Mouse (Mus musculus) embryonic facial prominence, embryonic 14.5 days (tissue): Measurements from ENCODE around the gene Slc25a23. TPM values are rescaled to one million over a fixed set of nuclear protein-coding genes. Genes with fewer than 3 reads are reported as not detected.

Experiments
- ATAC-seq: fragments of 200-750 bp; cut with Nextera tagmentation; 2 replicates; pipeline ENCODE4 v1.8.0; 2017; ENCODE audit warnings: low read depth, moderate number of reproducible peaks, moderate TSS enrichment
- DNase-seq: peaks from one replicate; pipeline ENCODE4 v3.0.0-alpha.2; 2015; ENCODE audit warnings: low spot score
- H3K27ac ChIP-seq: fragments of 300-500 bp; sonication (generic); replicated peaks from 2 replicates; pipeline ENCODE4 v1.5.1; 2014; ENCODE audit warnings: low read depth, mild to moderate bottlenecking, low read length, moderate library complexity
- H3K27me3 ChIP-seq: fragments of 300-500 bp; sonication (generic); replicated peaks from 2 replicates; pipeline ENCODE4 v1.6.1; 2014; ENCODE audit warnings: low read length; ENCODE audit not compliant: control insufficient read depth, insufficient read depth
- H3K36me3 ChIP-seq: fragments of 300-500 bp; sonication (generic); 2 replicates; pipeline ENCODE4 v1.6.1; 2014; ENCODE audit warnings: low read length, mixed read lengths; ENCODE audit not compliant: control insufficient read depth, insufficient read depth
- H3K4me1 ChIP-seq: fragments of 300-500 bp; sonication (generic); 2 replicates; pipeline ENCODE4 v1.6.1; 2014; ENCODE audit warnings: antibody characterized with exemption, low read length; ENCODE audit not compliant: control insufficient read depth, insufficient read depth
- H3K4me2 ChIP-seq: fragments of 300-500 bp; sonication (generic); 2 replicates; pipeline ENCODE4 v1.6.1; 2014; ENCODE audit warnings: low read depth, mild to moderate bottlenecking, low read length, moderate library complexity, mixed read lengths
- H3K4me3 ChIP-seq: fragments of 300-500 bp; sonication (generic); 2 replicates; pipeline ENCODE4 v1.5.1; 2014; ENCODE audit warnings: low read depth, mild to moderate bottlenecking, low read length
- H3K9ac ChIP-seq: fragments of 300-500 bp; sonication (generic); 2 replicates; pipeline ENCODE4 v1.6.1; 2014; ENCODE audit warnings: low read depth, mild to moderate bottlenecking, low read length, moderate library complexity, mixed read lengths
- H3K9me3 ChIP-seq: fragments of 300-500 bp; sonication (generic); 2 replicates; pipeline ENCODE4 v1.6.1; 2016; ENCODE audit warnings: low read length; ENCODE audit not compliant: control insufficient read depth
- WGBS: fragments of 180-500 bp; shearing (Covaris S2); extraction: QIAGEN DNeasy Blood & Tissue Kit; methylation state at CpG from one replicate; pipeline ENCODE4 v1.1.7; 2014; 5-methylcytosine and 5-hydroxymethylcytosine counted together
- polyA plus RNA-seq: library from polyadenylated mRNA; unstranded; fragments of >200 nt; fragmentation: Nextera tagmentation; extraction: Ambion mirVana; gene quantifications from 2 replicates; pipeline ENCODE4 v1.2.1, GENCODE M21; 2014

The Slc25a23 gene
- polyA plus RNA-seq, 1 experiment from 2014 or later = 7.8 TPM

DNA sequence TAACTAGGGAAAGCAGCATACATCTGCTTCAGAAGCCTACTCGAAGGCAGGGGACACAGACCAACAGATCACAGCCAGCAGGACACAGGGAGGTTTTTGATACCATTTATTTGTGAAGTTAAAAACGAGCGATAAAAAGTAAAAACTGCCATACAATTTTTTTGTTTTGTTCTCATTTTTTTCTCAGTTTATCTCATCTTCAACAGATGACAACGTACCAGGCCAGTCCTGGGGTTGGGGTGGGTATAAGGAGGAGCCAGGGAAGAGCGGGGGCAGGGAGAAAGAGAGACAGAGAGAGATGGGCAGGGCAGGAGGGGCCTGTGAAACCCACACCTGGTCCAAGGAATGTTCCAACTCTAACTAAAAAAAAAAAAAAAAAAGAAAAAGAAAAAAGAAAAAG is 38.7 kb downstream of the Slc25a23 start:
- no peak overlapping the region for H3K4me3 ChIP-seq
- peaks cover 67% of the 10 kb centered on the region for H3K36me3 ChIP-seq
- DNase-seq (no peak), ATAC-seq (no peak)
- WGBS = 92% methylated on average over 5 of the region's 5 CpGs
- H3K9me3 ChIP-seq = no peaks in the 10 kb centered on the region
- H3K4me1 ChIP-seq = no peaks in the 10 kb centered on the region
- H3K4me2 ChIP-seq = no peak overlapping the region
- H3K9ac ChIP-seq = no peak overlapping the region
- no peaks in the 10 kb centered on the region for H3K27me3 ChIP-seq
- no peak overlapping the region for H3K27ac ChIP-seq

DNA sequence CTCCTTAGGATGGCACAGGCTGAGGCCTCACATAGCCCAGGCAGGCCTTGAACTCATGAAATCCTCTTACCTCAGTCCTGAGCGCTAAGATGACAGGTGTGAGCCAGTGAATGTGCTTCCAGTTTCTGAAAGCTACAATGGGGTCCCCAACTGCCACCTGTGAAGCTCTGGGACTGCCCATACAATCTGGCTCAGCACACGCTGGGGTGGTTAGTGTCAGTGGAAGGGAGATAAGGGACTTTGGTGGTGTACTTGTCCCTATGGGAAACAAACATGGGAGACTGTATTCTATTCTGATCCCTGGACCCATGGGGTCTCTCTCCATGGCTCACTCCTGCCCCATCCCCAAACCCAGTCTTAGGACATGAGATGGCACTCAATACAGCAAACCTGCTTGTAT is 40.0 kb downstream of the Slc25a23 start:
- no peak for ATAC-seq
- peaks cover 55% of the 10 kb centered on the region for H3K36me3 ChIP-seq
- DNase-seq = no peak

DNA sequence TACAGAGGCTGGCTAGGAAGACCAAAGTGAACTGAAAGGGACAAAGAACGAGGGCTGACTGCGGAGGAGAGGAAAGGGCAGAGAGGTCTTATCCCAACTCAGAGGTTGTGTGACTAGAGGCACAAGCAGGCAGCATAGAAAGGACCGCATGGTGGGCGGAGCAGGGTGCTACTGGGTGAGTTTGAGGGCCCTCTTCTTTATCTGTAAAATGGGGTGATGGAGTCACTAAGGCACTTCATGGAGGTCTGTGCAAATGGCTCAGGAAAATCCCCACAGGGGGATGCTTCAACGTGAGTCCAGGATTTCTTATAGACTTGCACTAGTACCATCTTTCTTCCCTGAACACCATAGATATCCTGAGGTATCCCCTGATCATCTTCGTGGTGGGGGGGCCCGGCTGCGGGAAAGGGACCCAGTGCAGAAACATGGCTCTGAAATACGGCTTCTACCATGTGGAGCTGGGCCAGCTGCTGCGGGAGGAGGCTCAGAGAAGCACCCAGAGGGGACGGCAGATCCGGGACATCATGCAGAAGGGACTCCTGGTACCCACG is 47.3 kb downstream of the Slc25a23 start:
- Histone ChIP-seq H3K27ac (peak overlapping the region; percentile 97), H3K9me3 (no peaks in the 10 kb centered on the region), H3K9ac (peak overlapping the region; percentile 80; the same call in 1 of the 2 replicates), H3K4me2 (peak overlapping the region; percentile 89), H3K4me3 (peak overlapping the region; percentile 72), H3K4me1 (peaks cover 13% of the 10 kb centered on the region), H3K36me3 (peaks cover 15% of the 10 kb centered on the region), H3K27me3 (no peaks in the 10 kb centered on the region)
- WGBS = 72% methylated on average over 13 of the region's 13 CpGs
- DNase-seq = no peak
- ATAC-seq = no peak

More for the DNA sequence above, 40.0 kb downstream of the Slc25a23 start:
- Histone ChIP-seq H3K4me3 (no peak overlapping the region), H3K27me3 (no peaks in the 10 kb centered on the region), H3K4me1 (no peaks in the 10 kb centered on the region), H3K9ac (no peak overlapping the region), H3K9me3 (no peaks in the 10 kb centered on the region), H3K27ac (no peak overlapping the region), H3K4me2 (no peak overlapping the region)
- WGBS = 86% methylated on average over 2 of the region's 2 CpGs

- H3K9ac ChIP-seq = peak within 1 kb of the TSS; percentile 84
- peaks cover 13% of the 10 kb centered on the region for H3K4me1 ChIP-seq
- under 1% methylated on average over 46 of the region's 51 CpGs for WGBS
These were observed 48.2 kb downstream of the Slc25a23 start, which contains the start of the genes Gtf2f1 and Gm17949 for GRCm38 (mm10) chr17:57011236-57012141. Gene Gtf2f1 (minus strand): TSS chr17:57011288. Gene Gm17949 (plus strand): TSS chr17:57011469.

DNA sequence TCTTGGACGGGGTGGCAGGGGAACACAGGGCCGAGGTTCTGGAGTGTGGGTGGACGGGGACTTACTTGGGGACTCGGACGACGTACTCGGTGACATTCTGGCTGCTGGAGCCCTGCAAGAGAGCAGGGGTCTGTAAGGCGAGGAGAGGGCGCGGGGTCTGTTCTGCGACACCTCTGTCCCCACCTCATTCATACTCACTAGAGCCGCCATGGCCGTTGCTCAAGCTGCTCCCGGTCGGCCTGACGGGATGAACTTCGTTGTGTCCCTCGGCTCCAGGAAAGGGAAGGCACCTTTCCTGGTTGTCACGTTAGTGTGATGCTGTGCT is 48.8 kb downstream of the Slc25a23 start:
- H3K27ac ChIP-seq = peak overlapping the region; percentile 67
- H3K4me2 ChIP-seq = peak overlapping the region; percentile 86
- H3K9ac ChIP-seq = peak overlapping the region; percentile 84
- no peaks in the 10 kb centered on the region for H3K27me3 ChIP-seq
- H3K9me3 ChIP-seq = no peaks in the 10 kb centered on the region
- peaks cover 13% of the 10 kb centered on the region for H3K4me1 ChIP-seq
- 0% methylated on average over 19 of the region's 19 CpGs for WGBS
- ATAC-seq (peak; percentile 25), DNase-seq (no peak)
- H3K36me3 ChIP-seq = peaks cover 29% of the 10 kb centered on the region
- H3K4me3 ChIP-seq = peak overlapping the region; percentile 72

More at GRCm38 (mm10) chr17:57011236-57012141, 48.2 kb downstream of the Slc25a23 start, which contains the start of the genes Gtf2f1 and Gm17949:
- DNase-seq = peak; percentile 100
- ATAC-seq = peak; percentile 93
- Histone ChIP-seq H3K4me2 (peak within 1 kb of the TSS; percentile 89), H3K4me3 (peak within 1 kb of the TSS; percentile 72), H3K36me3 (peaks cover 24% of the 10 kb centered on the region), H3K27ac (peak within 1 kb of the TSS; percentile 97), H3K27me3 (no peaks in the 10 kb centered on the region), H3K9me3 (no peaks in the 10 kb centered on the region)

- no peak overlapping the region for H3K27ac ChIP-seq
- ATAC-seq = no peak
- H3K4me1 ChIP-seq = peaks cover 9% of the 10 kb centered on the region
- H3K36me3 ChIP-seq = peaks cover 62% of the 10 kb centered on the region
- DNase-seq = no peak
- no peak overlapping the region for H3K9ac ChIP-seq
- no peaks in the 10 kb centered on the region for H3K9me3 ChIP-seq
- no peak overlapping the region for H3K4me2 ChIP-seq
- no peaks in the 10 kb centered on the region for H3K27me3 ChIP-seq
- 94% methylated on average over 13 of the region's 13 CpGs for WGBS
- no peak overlapping the region for H3K4me3 ChIP-seq
These were observed 52.3 kb downstream of the Slc25a23 start for GRCm38 (mm10) chr17:57007137-57007905.

DNA sequence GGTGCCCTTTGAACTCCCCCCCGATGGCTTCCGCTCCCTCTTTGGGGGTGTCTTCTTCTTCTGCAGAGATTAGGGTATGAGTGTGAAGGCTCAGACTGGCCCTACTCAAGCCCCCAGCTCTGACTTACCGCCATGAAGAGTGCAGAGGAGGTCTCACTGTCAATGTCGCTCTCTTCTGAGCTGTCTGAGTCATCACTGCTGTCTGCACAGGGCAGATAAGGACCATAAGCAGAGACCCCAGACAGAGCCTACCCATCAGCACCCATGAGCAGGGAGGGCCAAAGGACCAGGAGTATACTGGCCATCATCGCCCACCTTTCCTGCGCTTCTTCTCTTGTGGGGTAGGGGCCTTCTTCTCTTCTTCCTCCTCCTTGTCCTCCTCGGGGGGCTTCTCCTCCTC is 55.7 kb downstream of the Slc25a23 start:
- DNase-seq = no peak
- Histone ChIP-seq H3K4me2 (no peak overlapping the region), H3K4me3 (no peak overlapping the region), H3K36me3 (peaks cover 71% of the 10 kb centered on the region), H3K27ac (no peak overlapping the region), H3K9me3 (no peaks in the 10 kb centered on the region), H3K4me1 (no peaks in the 10 kb centered on the region), H3K27me3 (no peaks in the 10 kb centered on the region), H3K9ac (no peak overlapping the region)
- 91% methylated on average over 7 of the region's 7 CpGs for WGBS
- ATAC-seq = no peak

DNA sequence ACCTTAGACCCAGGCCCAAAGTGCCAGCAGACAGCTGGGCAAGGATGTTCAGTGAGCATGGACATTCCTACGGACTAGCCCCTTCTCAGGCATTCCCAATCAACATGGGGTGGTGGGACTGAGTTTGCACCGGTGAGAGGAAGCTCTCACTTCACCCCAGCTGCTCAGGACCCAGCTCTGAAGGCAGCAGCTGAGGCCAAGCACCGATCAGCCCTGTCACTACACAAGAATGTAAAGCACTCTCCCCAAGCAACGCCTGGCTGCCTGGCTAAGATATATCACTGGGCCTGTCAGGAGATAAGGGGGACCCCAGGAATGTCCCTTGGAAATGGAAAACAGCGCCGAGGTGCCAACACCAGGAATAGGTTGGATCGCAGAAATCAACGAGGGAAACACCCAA is 58.4 kb downstream of the Slc25a23 start:
- H3K27ac ChIP-seq = no peak overlapping the region
- no peak overlapping the region for H3K4me2 ChIP-seq
- DNase-seq (no peak), ATAC-seq (no peak)
- peaks cover 5% of the 10 kb centered on the region; the same call in 1 of the 2 replicates for H3K4me1 ChIP-seq
- no peak overlapping the region for H3K9ac ChIP-seq
- 70% methylated on average over 8 of the region's 8 CpGs for WGBS
- peaks cover 51% of the 10 kb centered on the region for H3K36me3 ChIP-seq
- no peak overlapping the region for H3K4me3 ChIP-seq
- no peaks in the 10 kb centered on the region for H3K9me3 ChIP-seq
- H3K27me3 ChIP-seq = no peaks in the 10 kb centered on the region
